9 mouse cellular contexts compared by ENCODE assay signal in genomic region chr5:74618573-74619059, GRCm38 (mm10).
DNase-seq lines count a peak whose midpoint lies in the region; ATAC-seq and TF ChIP-seq lines count a peak whose summit lies in the region.
"Had no signal": no experiment of that assay in that cellular context is flagged by ENCODE, and none has a peak within 500 bp of the region (broad histone marks: within the 10 kb centered on the region; RNA-seq: fewer than 3 reads in every experiment).

No protein-coding gene starts in this region.

- ATAC-seq in kidney, postnatal 0 days (replicated peaks; ENCODE audit: low FRiP score, low read depth), result no peak
- ATAC-seq in frontal cortex, adult (ENCODE audit: low TSS enrichment), result no peak
- ATAC-seq in midbrain, embryonic 16.5 days, result no peak

- H3K27me3 ChIP-seq in kidney, postnatal 0 days (ENCODE audit: insufficient read depth, low read length), result no peaks in the 10 kb centered on the region
- H3K27me3 ChIP-seq in midbrain, embryonic 16.5 days (ENCODE audit: control insufficient read depth, insufficient read depth, low read depth, low read length), result no peaks in the 10 kb centered on the region

- TF ChIP-seq CTCF in kidney, postnatal 0 days (IDR thresholded peaks at IDR 0.05; ENCODE audit: low read depth), result peak; percentile 68

- no peak overlapping the region for H3K27ac ChIP-seq in kidney, postnatal 0 days
- no peak overlapping the region for H3K27ac ChIP-seq in midbrain, embryonic 16.5 days (ENCODE audit: low read length)
- H3K27ac ChIP-seq: liver, embryonic 15.5 days had no signal

- no peak overlapping the region for H3K4me2 ChIP-seq in kidney, postnatal 0 days (ENCODE audit: low read length)
- H3K4me2 ChIP-seq in midbrain, embryonic 16.5 days (ENCODE audit: low read length), result no peak overlapping the region
- H3K4me2 ChIP-seq: liver, embryonic 15.5 days had no signal

- H3K9me3 ChIP-seq in kidney, postnatal 0 days (replicated peaks; ENCODE audit: low read length), result no peaks in the 10 kb centered on the region
- no peaks in the 10 kb centered on the region for H3K9me3 ChIP-seq in midbrain, embryonic 16.5 days (replicated peaks; ENCODE audit: control insufficient read depth, low read length, poor library complexity, severe bottlenecking)
- H3K9me3 ChIP-seq: liver, embryonic 15.5 days had no signal

- H3K9ac ChIP-seq in kidney, postnatal 0 days (ENCODE audit: low read depth, low read length), result no peak overlapping the region
- H3K9ac ChIP-seq in midbrain, embryonic 16.5 days (ENCODE audit: low read depth, low read length), result no peak overlapping the region
- H3K9ac ChIP-seq: liver, embryonic 15.5 days had no signal

- 71% methylated on average over 3 of the region's 3 CpGs for WGBS in kidney, postnatal 0 days
- WGBS in midbrain, embryonic 16.5 days, result 68% methylated on average over 3 of the region's 3 CpGs

- no peaks in the 10 kb centered on the region for H3K36me3 ChIP-seq in kidney, postnatal 0 days (ENCODE audit: insufficient read depth, low read length)
- H3K36me3 ChIP-seq in midbrain, embryonic 16.5 days (ENCODE audit: control insufficient read depth, insufficient read depth, low read length), result no peaks in the 10 kb centered on the region; the same call in 1 of the 2 replicates
- H3K36me3 ChIP-seq: liver, embryonic 15.5 days had no signal

- no peaks in the 10 kb centered on the region for H3K4me1 ChIP-seq in kidney, postnatal 0 days (replicated peaks; ENCODE audit: insufficient read depth, low read length)
- no peaks in the 10 kb centered on the region; the same call in 1 of the 2 replicates for H3K4me1 ChIP-seq in midbrain, embryonic 16.5 days (ENCODE audit: control insufficient read depth, insufficient read depth, low read length)
- H3K4me1 ChIP-seq: liver, embryonic 15.5 days had no signal

- DNase-seq in adrenal gland, adult 18-20 months (ENCODE audit: low spot score in 2 of 2), result peak; percentile 21 to 46
- DNase-seq in adrenal gland, adult 8-10 months, result no peak
- DNase-seq in kidney, postnatal 0 days (ENCODE audit: low spot score), result no peak
- DNase-seq in kidney, adult 8-10 months, result no peak
- peak; percentile 10 for DNase-seq in R1 (ENCODE audit: low read depth, low spot score)
- DNase-seq in heart, postnatal 4 days, result peak; percentile 50

- H3K4me3 ChIP-seq in kidney, postnatal 0 days (replicated peaks; ENCODE audit: low read depth, low read length), result no peak overlapping the region
- no peak overlapping the region for H3K4me3 ChIP-seq in midbrain, embryonic 16.5 days (ENCODE audit: low read depth, low read length)
- H3K4me3 ChIP-seq: liver, embryonic 15.5 days had no signal

Comparison
In these comparisons a context has a peak if more than half of its experiments do, and no peak if none do; other contexts are left out.
1. DNase-seq: peak in adrenal gland, adult 18-20 months (2 of 2), R1 (single experiment) and heart, postnatal 4 days (single experiment); none in adrenal gland, adult 8-10 months (single experiment), kidney, postnatal 0 days (single experiment) and kidney, adult 8-10 months (0 of 2).